Mouse (Mus musculus): Measurements from ENCODE around the gene Adam11.

- TF ChIP-seq CTCF (IDR thresholded peaks at IDR 0.05) (no peak), EP300 (IDR thresholded peaks at IDR 0.05) (no peak)
These were observed 16.5 kb upstream of the Adam11 start for GRCm38 (mm10) chr11:102744746-102745145.

Measured in lung, postnatal 0 days (tissue).